Mouse (Mus musculus): ENCODE measurements around the gene Wdr1.
"Not testable (repeated sequence)": the region's sequence is repeated elsewhere in the genome, so short reads cannot be mapped to it uniquely, and the experiment has no call there.

Wdr1 gene

GRCm38 (mm10) chr5:38496491-38497057 lies 66.4 kb downstream of the Wdr1 start:
- no peak for DNase-seq (ENCODE audit: low read depth, low spot score)

DNA sequence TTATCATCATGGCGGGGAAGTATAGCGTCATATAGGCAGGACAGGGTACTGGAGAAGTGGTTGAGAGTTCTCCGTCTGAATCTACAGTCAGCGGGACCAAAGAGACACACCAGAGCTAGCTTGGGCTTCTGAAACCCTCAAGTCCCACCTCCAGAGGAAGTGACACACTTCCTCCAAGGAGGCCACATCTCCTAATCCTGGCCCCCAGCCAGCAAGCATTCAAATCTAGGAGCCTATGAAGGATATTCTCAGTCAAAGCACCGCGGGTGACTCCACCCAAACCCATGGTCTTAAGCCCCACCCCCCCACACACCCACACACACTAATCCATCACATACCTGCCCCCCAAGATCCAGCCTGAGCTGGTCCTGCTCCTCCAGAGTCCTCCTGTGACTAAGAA lies 69.1 kb downstream of the Wdr1 start:
- no peak for DNase-seq (ENCODE audit: low read depth, low spot score)

GRCm38 (mm10) chr5:38491763-38492162 lies 71.3 kb downstream of the Wdr1 start:
- DNase-seq (ENCODE audit: low read depth, low spot score): no peak

- DNase-seq (ENCODE audit: low read depth, low spot score): no peak
These were observed 73.3 kb downstream of the Wdr1 start for GRCm38 (mm10) chr5:38489739-38490138.

- no peak for DNase-seq (ENCODE audit: low read depth, low spot score)
These were observed 74.1 kb downstream of the Wdr1 start for GRCm38 (mm10) chr5:38488673-38489615.

GRCm38 (mm10) chr5:38488026-38488425 lies 75.0 kb downstream of the Wdr1 start:
- no peak for DNase-seq (ENCODE audit: low read depth, low spot score)

DNA sequence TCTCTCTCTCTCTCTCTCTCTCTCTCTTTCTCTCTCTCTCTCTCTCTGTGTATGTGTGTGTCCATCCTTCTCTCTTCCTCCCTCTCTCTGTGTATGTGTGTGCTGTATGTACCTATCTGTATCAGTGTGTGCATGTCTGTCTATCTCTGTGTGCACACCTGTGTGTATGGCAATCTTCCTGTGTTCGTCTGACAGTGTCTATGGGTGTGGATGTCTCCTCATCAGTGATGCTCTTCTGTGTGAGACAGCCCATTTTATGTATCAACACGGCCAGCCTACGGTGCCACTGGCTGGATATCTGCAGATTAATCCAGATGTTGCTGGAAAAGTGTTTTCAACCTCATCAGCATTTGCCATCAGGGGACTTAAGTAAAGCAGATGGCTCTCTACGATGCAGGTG lies 75.8 kb downstream of the Wdr1 start:
- no peak for DNase-seq (ENCODE audit: low read depth, low spot score)

DNA sequence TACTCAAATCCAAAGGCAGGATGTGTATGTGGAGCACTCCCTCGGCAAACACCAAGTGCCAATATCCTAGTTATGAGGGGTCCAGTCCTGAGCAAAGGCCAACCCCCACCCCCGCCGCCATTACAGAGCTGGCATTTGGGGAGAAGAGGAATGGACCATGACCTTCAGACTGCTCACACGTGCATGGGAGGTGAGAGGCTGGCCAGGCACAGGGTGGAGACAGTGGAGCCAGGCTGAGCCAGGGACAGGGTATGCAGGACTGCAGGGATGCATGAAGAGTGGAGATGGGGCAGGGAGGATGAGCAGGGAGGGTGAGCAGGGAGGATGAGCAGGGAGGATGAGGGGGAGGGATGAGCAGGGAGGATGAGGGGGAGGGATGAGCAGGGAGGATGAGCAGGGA lies 77.1 kb downstream of the Wdr1 start:
- DNase-seq (ENCODE audit: low read depth, low spot score): no peak

DNA sequence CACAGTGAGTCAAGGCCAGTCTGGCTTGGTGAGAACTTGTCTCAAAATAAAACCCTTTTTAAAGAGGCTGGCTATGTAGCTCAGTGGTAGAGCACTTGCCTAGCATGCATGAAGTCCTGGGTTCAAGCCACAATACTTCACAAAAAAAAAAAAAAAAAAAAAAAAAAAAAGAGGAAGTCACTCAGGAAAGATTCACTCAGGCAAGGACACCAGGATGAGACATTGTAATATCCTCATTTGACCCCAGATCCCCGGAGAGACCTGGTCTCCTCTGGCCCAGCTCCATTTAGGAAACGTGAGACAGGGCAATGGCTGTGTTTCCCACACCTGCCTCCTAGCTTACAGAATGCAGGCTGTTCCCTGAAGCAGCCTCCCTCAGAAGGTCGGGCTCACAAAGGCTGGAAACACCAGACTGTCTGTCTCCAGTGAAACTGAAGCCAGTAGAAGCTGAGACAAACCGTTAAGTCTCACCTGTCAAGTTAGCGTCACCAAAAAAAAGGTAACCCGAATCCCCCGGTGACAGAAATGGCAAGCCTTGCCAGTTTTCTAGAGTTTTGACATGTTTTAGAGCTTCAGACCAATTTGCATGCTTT lies 79.4 kb downstream of the Wdr1 start:
- DNase-seq (ENCODE audit: low read depth, low spot score): no peak

GRCm38 (mm10) chr5:38480822-38481707 lies 82.0 kb downstream of the Wdr1 start:
- DNase-seq (ENCODE audit: low read depth, low spot score): no peak

GRCm38 (mm10) chr5:38479908-38480725 lies 82.9 kb downstream of the Wdr1 start:
- no peak for DNase-seq (ENCODE audit: low read depth, low spot score)

DNA sequence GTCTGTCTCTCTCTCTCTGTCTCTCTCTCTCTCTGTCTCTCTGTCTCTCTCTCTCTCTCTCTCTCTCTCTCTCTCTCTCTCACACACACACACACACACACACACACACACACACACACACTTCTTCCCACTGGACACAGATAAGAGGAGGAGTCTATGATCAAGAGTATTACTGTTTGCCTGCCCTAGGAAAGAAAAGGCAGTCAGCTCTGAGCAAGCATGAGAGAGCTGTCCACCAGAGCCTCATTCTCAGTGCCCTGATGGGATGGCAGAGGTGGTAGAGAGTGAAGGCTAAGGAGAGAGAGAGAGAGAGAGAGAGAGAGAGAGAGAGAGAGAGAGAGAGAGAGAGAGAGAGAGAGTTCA lies 83.5 kb downstream of the Wdr1 start:
- DNase-seq (ENCODE audit: low read depth, low spot score): not testable (repeated sequence)

DNA sequence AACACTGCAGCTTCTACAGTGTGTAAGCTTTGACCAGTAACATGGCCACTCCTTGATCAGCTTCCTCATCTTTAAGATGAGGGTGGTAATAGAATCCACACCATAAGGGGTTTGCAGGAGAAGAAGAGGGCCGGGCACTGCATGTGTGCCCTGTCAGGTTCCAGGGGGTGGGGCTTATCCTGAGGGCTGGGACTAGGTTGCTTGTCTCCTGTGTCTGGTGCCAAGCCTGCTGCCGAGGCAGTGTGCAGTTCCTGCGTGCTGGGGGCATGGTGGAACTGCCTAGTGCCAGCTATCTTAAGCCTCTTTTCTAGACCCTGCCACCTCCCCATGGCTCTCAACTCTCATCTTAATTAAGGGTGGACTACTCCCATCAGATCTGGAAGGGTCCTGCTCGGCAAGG lies 84.0 kb downstream of the Wdr1 start:
- no peak for DNase-seq (ENCODE audit: low read depth, low spot score)

GRCm38 (mm10) chr5:38477731-38478445 lies 85.1 kb downstream of the Wdr1 start:
- no peak for DNase-seq (ENCODE audit: low read depth, low spot score)

- no peak for DNase-seq (ENCODE audit: low read depth, low spot score)
These were observed 86.0 kb downstream of the Wdr1 start for GRCm38 (mm10) chr5:38476861-38477565.
